Mouse (Mus musculus) left cerebral cortex, adult 6 months (tissue): ENCODE data around the gene Vamp4. TPM values are rescaled to one million over a fixed set of nuclear protein-coding genes. Genes with fewer than 3 reads are reported as not detected.

Experiments used
- long read RNA-seq, 2 experiments: library from polyadenylated mRNA; unstranded; transcript quantifications; one replicate each; pipeline ENCODE4 v2.0.0; 2019 to 2020
- polyA plus RNA-seq: library from polyadenylated mRNA; unstranded; fragments of <200 nt; fragmentation: Nextera tagmentation; gene quantifications from 2 replicates; pipeline ENCODE4 v1.2.3, GENCODE M21; 2021

Gene Vamp4
- polyA plus RNA-seq: 53.2 and 116 TPM in 2 replicates
- long read RNA-seq, experiment 1, transcript Vamp4-203 (8 exons, 2,752 nt): minor isoform, 66 of 372 reads
- long read RNA-seq, experiment 1, transcript Vamp4-204 (8 exons, 1,461 nt): major isoform, 263 of 372 reads
- long read RNA-seq, experiment 1, partial matches to known transcripts: 21 of 372 reads
- long read RNA-seq, experiment 1, other reads (novel, unspliced or antisense): 18 of 372 reads
- long read RNA-seq, experiment 2, transcript Vamp4-204 (8 exons, 1,461 nt): major isoform, 52 of 88 reads
- long read RNA-seq, experiment 2, partial matches to known transcripts: 25 of 88 reads
- long read RNA-seq, experiment 2, other reads (novel, unspliced or antisense): 7 of 88 reads

GRCm38 (mm10) chr1:162570260-162570748, at the start of gene Vamp4:
TSS of gene Vamp4 (plus strand) at chr1:162570515.

GRCm38 (mm10) chr1:162548016-162548916, 22.0 kb upstream of the Vamp4 start, which contains the start of gene Mettl13:
TSS of gene Mettl13 (minus strand) at chr1:162548551.

GRCm38 (mm10) chr1:162639051-162639750, 68.9 kb downstream of the Vamp4 start, which contains the start of gene Myoc:
TSS of gene Myoc (plus strand) at chr1:162639155.

Other genes with a start within 250 kb of the Vamp4 start
- gene Dnm3, start 92.5 kb upstream of the Vamp4 start, polyA plus RNA-seq: 20.1 and 25.4 TPM in 2 replicates
- 2.2 and 2.9 TPM in 2 replicates for gene Mettl13, start 22.0 kb upstream of the Vamp4 start, polyA plus RNA-seq
- 19.5 and 21.6 TPM in 2 replicates for gene Myoc, start 68.6 kb downstream of the Vamp4 start, polyA plus RNA-seq
- gene Myocos, start 87.7 kb downstream of the Vamp4 start, polyA plus RNA-seq: not detected in 2 replicates
- gene Prrc2c, start 170.0 kb downstream of the Vamp4 start, polyA plus RNA-seq: 57.4 and 70.5 TPM in 2 replicates
- not detected in 2 replicates for gene Fmo4, start 243.5 kb downstream of the Vamp4 start, polyA plus RNA-seq